Mouse (Mus musculus): ENCODE results near the gene Rbm20. TPM values are rescaled to one million over a fixed set of nuclear protein-coding genes. Genes with fewer than 3 reads are reported as not detected.
"Not testable (repeated sequence)": the region's sequence is repeated elsewhere in the genome, so short reads cannot be mapped to it uniquely, and the experiment has no call there.

Rbm20 gene
- total RNA-seq, 2 experiments from 2014 or later, result 0.61 TPM; not detected in 1

DNA sequence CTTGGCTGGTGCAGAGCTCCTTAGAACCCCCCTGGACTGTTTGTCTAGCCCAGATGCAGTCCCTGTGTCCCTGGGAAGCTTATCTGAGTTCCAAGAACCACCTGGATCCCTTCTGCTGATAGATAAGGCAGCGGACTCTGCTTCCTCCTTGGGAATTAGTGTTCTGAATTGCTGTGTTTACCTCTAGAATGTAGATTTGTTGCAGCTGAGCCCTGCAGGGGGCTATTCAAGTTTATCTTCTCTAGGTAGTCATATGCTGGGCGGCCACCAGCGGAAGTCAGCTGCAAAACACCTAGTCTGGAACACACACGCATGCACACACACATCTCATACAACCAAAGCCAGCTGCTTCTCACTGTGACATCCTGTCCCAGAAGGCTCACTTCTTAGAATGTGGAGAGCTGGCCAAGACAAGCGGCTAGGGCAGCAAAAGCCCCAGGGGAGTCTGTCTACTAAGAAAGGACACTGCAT, 213.7 kb downstream of the Rbm20 start:
- peak; percentile 34; the same call in 1 of the 2 replicates for ATAC-seq (replicated peaks; ENCODE audit: low FRiP score, poor library complexity, severe bottlenecking)

DNA sequence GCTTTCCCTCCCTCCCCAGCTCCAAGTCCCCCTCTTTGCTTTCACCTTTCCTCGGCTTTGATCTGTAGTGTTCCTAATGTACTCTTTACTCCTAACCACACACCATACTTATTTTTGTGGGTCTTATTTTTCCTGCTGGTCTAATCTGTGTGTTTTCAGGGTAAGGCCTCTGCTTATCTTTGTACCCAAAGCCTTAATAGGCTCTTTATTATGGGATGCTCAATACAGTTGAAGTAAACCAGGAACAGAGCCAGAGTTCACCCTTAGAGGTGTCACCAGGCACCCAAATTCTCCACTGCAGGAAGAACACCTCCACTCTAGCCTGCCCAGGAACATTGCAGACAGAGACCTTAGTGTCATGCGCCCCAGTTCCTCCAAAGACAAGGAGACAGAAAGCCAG, 214.5 kb downstream of the Rbm20 start:
- no peak for ATAC-seq (replicated peaks; ENCODE audit: low FRiP score, poor library complexity, severe bottlenecking)

DNA sequence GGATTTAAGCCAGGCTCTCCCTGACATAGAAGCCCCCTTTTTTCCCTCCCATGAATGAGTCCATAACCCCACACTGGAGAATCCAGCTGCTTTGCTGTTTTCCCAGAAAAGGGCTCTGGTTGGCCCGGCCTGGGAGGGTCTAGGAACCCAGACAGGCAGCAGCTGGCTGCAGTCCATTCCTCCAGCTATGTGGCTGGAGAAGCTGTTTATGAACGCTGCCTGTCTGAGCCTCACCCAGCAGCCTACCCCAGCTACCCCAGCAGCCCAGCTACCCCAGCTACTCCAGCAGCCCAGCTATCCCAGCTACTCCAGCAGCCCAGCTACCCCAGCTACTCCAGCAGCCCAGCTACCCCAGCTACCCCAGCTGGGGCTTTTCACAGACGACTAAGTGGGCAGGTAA, 215.0 kb downstream of the Rbm20 start, which contains the start of gene Pdcd4:
Gene Pdcd4, plus strand, starts transcription at position 171 of the 400 bp plus-strand sequence.
- ATAC-seq (replicated peaks; ENCODE audit: low FRiP score, poor library complexity, severe bottlenecking), result no peak

DNA sequence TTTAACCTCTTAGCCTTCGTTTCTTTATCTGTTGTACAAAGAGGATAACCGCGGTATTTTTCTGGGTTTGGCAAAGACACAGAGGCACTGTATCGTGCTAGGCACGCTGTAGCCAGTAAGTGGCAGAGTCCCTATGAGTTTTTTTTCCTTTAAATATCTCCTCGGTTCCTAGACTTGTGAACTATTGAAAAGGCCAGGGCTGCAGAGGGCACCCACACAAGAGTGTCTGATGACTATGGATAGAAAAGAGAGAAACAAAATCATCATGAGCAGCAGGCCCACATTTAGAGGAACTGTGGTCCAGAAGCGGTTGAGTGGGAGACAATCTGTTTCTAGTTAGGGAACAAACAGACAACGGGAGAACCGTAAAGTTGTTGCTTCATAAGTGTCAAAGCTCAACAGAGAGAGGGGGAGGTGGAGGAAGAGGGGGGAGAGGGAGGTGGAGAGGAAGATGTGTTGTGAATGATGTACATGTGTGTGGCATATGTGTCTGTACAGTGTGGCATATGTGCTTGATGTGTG, 215.8 kb downstream of the Rbm20 start:
- ATAC-seq (replicated peaks; ENCODE audit: low FRiP score, poor library complexity, severe bottlenecking), result 0 out of 2 replicates have a peak, but pooled peaks have one; percentile 5

DNA sequence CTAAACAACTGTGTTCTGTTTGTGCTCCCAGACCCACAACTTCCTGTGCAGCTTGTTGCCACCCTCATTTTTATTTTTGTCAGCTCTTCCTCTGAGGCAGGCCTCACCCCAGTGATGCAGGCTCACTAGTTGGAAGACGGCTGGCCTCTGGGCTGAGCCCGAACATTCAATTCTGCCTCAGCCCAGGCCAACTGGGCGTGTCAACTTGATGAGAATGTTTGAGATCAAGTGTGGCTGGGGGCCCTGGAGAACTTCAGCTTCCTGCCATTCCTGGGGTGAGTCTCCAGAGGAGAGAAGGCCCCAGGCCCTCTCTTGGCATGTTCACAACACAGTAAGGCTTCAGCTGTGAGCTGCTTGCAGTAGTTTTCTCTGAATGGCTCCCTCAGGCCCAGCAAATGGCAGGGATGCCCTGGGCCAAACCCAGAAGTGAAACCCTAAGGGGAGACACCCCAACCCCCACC, 216.6 kb downstream of the Rbm20 start:
- ATAC-seq (replicated peaks; ENCODE audit: low FRiP score, poor library complexity, severe bottlenecking), result peak; percentile 48; the same call in 1 of the 2 replicates

DNA sequence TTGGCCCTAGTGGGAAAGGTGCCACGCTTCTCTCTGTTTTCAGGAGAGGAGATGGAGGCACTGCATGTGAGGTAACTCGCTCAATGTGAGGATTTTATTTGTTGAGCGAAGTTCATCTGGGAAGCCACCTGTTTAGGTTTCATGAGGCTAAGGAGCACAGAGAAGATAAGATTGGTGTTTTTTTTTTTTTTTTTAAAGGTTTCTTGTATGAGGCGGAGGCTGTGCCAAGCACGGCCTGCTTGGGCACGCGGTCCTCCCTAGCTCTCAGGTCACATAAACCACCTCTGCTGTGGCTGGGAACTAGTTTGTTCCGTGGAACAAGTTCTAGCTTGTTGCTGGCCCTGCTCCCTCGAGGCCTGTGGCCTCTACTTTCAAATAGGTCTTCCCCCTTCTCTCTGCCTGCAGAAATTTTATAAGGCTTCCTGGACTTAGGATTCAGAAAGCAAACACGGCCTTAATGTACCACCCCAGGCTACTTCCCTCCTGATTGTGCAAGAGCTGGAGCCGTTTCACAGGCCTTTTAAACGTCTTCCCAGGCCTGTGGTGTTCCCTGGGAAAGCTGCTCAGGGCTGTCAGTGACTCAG, 217.5 kb downstream of the Rbm20 start:
- ATAC-seq (replicated peaks; ENCODE audit: low FRiP score, poor library complexity, severe bottlenecking), result peak; percentile 31

DNA sequence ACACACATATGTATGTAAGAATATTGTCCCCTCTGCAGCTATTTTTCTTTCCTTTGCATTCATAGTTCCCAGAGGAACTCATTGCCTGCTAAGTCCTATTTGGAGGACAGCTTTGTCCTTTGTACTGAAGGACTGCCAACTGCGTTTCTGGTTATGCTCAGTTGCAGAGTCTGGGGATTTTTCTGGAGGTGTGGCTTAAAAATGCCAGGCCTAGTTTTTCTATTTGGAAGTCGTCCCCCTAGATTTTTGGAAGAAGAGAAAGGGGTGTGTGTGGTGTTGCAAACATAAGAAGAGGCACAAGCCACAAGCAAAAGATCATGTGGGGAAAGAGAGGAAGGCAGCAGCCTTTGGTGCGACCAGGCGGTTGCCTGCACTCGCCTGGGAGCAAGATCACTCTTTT, 220.9 kb downstream of the Rbm20 start:
- no peak for ATAC-seq (replicated peaks; ENCODE audit: low FRiP score, poor library complexity, severe bottlenecking)

DNA sequence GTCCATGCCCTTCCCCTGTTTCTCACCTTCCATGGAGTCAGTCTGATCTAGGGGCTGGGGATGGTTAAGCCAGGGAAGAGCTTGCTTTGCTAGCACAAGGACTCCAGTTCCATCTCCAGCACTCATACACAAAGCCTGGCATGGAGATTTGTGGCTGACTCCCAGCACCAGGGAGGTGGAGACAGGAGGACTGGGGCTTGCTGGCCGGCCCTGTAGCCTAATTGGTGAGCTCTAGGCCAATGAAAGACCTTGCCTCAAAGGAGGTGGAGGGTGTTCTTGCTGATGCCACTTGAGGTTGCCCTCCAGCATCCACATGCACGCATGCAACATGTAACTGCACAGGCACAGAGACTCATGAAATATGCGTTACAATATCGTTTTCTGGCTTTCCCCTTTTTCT, 221.4 kb downstream of the Rbm20 start:
- no peak for ATAC-seq (replicated peaks; ENCODE audit: low FRiP score, poor library complexity, severe bottlenecking)

DNA sequence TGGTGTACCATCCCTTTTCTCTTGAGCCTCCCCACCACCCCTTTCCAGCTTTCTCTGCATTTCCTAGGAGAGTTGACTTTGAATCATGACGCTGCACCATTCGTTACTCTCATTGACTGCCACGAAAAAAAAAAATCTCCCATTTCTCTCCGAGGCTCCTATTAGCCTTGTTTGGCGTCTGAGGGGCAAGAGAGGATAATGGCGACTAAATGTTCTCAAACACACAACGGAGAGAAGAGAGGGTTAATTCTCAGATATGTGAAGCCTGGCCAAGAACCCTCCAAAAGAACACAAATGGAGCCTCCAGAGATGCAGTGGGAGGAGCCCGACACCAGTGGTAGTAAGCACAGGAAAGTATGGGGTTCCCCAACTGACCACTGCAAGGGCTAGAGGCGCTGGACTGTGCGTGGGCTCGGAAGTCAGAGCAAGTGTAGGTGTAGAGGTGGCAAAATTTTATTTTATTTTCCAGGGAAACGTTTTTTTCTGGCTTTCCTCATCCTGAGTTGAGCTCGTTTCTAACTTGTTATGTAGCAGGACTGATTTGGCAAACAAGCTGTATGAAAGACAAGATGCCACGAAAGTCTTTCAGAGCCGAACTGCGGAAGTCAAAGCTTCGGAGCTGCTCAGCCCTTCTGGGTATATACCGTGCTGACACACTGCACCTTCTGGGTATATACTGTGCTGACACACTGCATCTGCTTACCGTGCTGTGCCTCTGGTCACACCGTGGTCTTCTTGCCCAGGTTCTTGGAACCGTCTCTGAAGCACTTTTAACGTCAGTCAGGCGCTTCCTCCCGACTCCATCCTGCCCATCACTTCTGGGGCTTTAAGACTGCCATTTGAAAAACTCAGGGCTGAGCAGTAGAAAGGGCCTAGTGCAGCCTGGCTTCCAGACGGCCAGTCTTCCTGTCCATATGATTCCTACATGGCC, 222.1 kb downstream of the Rbm20 start:
- ATAC-seq (replicated peaks; ENCODE audit: low FRiP score, poor library complexity, severe bottlenecking), result no peak

DNA sequence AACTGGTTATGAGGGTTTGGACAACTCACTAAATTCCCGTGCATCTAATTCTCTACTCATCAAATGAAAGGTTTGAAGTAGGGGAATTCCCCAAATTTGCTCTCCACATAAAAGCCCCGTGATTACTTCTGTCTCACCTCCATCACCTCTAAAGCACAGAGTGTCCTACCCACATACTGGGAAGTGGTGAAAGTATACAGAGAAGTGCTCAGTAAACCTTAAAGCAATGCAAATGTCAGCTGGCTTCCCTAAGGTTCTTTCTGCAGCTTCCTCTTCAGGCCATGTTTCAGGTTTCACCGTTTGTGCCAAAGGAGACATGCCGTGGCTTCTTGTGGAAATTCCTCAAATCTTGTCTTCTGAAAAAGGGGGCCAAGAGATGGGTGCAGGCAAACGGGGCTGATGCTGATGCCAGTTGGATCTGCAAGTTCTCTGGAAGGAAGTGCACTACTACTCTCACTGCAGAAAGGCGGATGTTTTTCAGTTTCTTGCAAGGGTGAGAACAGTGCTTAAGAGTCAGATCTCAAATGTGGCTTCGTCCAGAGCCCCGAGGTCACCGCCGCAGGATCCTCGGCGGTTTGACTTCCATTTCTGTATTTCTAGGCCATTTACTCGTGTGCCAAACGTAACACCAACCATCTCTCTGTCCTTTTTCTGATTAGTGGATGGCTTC, 223.0 kb downstream of the Rbm20 start:
- no peak for ATAC-seq (replicated peaks; ENCODE audit: low FRiP score, poor library complexity, severe bottlenecking)

DNA sequence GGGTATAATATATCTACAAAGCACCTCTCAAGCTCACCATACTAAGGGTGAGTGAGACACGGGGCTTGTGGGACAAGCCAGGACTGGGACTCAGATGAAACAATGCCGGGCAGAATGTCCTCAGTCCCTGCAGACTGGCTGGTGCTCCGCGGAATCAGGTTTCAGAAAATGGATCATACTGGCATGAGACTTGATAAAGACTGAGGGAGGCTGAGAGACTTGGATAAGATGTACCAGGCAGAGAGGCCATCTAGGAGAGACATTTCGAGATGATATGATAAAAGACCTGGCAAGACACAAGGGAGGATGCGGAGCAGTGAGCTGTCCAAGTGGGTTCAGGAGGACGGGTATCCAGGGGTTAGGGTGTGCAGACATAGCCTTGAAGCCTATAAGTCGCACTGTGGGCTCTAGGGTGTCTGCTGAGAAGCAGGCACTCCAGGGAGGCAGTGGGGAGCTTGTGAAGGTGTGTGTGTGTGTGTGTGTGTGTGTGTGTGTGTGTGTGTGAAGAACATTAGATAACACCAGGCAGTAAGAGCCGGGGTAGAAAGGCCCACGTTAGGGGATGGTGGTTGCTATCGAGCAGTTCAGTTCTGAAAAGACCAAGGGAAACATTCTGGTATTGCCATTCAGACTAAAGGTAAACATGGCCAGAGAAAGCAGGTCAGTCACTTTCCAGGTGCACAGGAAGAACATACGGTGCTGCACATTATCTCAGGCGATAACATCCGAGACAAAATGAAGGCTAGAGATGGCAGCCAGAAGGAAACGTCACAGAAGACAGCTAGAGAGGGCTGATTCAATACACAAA, 225.0 kb downstream of the Rbm20 start:
- ATAC-seq (replicated peaks; ENCODE audit: low FRiP score, poor library complexity, severe bottlenecking), result peak; percentile 11

DNA sequence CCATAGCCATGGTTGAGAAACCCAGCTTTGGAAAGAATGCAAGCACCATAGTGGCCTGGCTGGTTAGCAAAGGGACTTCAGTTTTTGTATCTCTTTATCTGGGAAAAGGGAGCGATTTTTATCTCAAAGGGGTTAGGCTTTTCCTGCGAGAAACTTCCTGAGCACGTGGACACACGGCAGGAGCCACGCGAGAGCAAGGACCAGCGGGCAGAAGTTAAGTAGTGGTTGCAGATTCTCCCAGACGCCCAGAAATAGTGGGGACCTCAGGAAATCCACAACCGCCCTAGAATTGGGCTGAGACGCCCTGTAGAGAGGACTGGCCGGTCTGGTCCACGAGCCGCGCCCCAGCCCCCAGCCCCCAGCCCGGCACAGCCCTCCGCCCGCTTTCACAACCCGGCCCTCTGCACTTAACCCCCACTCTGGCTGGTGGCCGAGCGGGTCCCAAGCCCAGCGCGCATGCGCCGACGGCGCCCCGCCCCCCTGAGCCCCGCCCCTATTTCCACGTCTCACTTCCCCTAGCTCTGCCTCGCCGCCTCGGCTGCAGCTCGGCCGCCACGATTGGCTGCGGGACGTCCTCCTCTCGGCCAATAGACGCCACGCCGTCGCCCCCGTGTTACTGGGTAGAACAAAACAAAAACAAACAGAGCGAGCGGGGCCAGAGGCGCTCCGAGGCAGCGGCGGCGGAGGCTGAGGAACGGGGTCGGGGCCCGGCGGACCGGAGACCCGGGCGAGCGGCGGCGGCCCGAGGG, 225.8 kb downstream of the Rbm20 start:
- peak; percentile 93 for ATAC-seq (replicated peaks; ENCODE audit: low FRiP score, poor library complexity, severe bottlenecking)

DNA sequence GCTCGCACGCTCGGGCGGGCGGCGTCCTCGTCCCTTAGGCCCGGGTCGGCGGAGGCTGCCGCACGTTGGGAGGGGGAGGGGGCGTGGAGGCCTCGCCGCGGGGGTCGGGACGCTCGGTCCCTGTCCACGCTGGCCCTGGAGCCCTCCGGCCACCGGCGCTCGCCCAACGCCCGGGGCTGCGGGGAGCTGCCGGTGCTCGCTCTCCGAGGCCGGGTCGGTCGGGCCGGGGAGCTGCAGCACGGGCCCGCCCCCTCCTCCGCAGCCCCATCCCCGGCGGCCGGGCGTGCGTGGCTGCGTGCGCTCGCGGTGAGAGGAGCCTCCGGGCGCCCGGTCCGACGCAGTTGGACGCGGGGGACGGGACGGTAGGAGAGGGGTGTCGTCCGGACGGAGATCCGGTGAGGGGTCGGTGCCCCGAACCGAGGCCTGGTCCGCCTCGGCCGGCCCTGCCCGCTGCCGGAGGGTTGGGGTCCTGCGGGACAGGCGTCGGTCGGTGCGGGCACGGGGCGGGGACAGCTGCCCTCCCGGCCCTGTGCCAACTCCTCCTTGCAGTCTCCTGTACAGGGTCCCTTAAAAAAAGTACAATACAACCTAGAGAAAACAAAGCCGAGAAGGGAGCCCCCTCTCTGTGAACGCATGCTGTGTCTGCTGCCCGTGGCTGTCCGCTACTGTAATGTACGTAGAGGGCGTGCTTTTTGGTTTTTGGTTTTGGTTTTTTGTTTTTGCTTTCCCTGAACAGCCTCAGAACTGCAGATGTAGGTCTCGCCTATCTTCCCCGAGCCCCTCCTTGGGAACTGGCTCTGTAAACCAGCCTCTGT, 226.6 kb downstream of the Rbm20 start:
- no peak for ATAC-seq (replicated peaks; ENCODE audit: low FRiP score, poor library complexity, severe bottlenecking)

DNA sequence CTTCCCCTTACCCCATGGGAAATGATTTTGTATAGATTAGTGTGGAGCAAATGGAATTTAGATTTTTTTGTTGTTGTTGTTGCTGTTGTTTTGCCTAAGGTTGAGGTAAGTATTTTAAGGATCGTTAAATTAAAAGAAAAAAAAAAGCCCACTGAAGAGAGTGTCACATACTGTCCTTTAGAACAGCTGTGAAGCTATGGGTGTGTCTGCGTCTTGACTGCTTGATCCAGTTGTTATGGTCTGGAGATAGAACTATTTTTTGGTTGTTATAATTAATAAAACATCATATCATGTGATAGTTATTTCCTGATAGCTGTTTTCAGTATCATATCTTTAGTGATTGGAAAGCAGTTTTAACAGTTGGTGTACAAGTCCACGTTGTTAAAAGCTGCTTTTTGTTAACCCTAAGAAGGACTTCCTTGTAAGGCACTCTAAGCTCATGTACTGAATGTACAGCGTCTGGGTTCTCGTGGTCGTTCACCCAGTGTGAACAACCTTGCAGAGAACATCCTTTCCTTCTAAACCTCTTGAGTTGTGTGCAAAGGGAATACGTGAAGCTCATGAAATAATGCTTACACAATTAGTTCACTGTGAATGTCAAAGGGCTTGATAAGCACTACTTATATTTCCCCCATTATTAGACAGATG, 227.9 kb downstream of the Rbm20 start:
- ATAC-seq (replicated peaks; ENCODE audit: low FRiP score, poor library complexity, severe bottlenecking), result no peak

DNA sequence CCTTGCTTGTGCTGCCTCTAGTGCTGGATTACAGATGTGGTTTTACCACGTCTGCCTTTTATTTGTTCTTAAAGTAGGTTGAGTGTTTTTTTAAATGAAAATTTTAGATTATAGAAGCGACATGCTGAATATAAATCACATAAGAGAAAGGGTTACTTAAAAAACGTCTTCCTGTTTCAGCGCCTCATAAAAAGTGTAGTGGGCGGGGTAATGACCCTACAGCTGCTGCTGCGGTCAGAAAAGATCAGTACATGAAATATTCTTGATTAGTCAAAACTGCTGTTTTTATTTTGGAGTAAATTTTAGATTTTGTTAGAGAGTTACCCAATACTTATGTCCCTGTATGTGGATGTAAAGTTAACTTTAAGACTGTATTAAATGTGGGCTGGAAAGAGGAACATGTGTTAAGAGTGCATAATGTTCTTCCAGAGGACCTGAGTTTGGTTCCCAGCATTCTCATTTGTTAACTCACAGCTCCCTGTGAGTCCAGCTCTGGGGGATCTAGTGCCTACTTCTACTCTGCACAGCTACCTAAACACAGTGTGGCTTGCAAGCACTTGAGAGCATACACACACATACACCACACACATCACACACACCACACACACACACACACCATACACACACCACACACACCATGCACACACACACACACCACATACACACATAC, 229.1 kb downstream of the Rbm20 start:
- no peak for ATAC-seq (replicated peaks; ENCODE audit: low FRiP score, poor library complexity, severe bottlenecking)

DNA sequence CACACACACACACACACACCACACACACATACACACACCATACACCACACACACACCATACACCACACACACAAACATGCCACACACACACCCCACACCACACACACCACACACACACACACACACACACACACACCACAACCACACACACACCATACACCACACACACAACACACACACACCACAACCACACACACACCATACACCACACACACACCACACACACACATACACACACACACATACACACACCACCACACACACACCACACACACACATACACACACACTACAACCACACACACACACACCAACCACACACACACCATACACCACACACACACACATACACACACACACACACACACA, 229.6 kb downstream of the Rbm20 start:
- not testable (repeated sequence) for ATAC-seq (replicated peaks; ENCODE audit: low FRiP score, poor library complexity, severe bottlenecking)

DNA sequence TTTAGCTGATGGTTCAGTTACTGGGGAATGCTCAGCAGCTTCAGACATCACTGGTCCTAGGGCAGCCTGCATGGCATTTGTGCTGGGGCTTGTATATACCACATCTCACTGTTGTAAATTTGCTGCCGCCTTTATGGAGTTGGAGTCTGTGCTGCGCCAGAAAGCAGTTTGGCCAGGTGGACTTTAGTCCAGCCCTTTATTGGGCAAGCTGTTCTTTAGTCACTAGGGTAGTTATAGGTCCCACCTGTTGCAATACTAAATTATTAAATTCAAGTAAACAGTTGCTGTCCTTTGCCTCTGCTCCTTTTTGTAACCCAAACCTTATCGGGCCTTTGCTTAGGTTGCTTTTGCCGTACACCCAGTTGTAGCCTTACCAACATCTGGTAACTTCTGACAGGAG, 237.8 kb downstream of the Rbm20 start:
- no peak for ATAC-seq (replicated peaks; ENCODE audit: low FRiP score, poor library complexity, severe bottlenecking)

All from erythroid progenitor cell, adult 5-6 weeks (primary cell).